Mouse (Mus musculus): ENCODE data around the gene Fryl.
"Not testable (repeated sequence)": the region's sequence is repeated elsewhere in the genome, so short reads cannot be mapped to it uniquely, and the experiment has no call there.

DNA sequence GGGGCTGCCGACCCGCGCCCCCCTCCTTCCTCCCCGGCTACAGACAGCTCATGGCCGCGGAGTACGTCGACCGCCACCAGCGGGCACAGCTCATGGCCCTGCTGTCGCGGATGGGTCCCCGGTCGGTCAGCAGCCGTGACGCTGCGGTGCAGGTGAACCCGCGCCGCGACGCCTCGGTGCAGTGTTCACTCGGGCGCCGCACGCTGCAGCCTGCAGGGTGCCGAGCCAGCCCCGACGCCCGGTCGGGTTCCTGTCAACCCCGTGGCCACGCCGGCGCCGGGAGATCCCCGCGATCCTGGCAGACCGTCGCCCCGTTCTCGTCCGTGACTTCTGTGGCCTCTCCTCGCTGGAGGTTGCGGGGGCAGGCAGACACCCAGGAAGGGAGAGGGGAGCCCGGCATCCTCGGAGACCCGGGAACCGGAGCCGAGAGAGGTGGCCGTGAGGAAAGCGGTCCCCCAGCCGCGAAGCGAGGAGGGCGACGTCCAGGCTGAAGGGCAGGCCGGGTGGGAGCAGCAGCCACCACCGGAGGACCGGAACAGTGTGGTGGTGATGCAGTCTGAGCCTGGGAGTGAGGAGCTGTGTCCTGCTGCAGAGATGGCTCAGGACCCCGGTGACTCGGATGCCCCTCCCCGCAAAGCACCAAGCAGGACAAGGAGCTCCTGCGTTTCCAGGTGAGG lies 242.7 kb downstream of the Fryl start:
- TF ChIP-seq POLR2A (IDR thresholded peaks at IDR 0.05; ENCODE audit: control insufficient read depth, extremely low read depth, insufficient read depth, low read length, poor library complexity); CTCF (IDR thresholded peaks at IDR 0.05; ENCODE audit: borderline replicate concordance, control insufficient read depth, extremely low read depth, insufficient read depth, low read length, poor library complexity): not testable (repeated sequence)
